Mouse (Mus musculus) CH12.LX (cell line): Measurements from ENCODE around the gene Rplp2. TPM values are rescaled to one million over a fixed set of nuclear protein-coding genes. Genes with fewer than 3 reads are reported as not detected.

ENCODE experiments used
- DNase-seq: peaks from one replicate; pipeline ENCODE4 v3.0.0-alpha.2; 2013; ENCODE audit errors: extremely low read depth
- H3K27ac ChIP-seq: 2 replicates; pipeline ENCODE4 v1.5.1; 2012; ENCODE audit warnings: low read depth, mild to moderate bottlenecking, control low read depth, moderate library complexity; ENCODE audit not compliant: insufficient read depth
- H3K27me3 ChIP-seq: replicated peaks from 2 replicates; pipeline ENCODE3; 2012; ENCODE audit warnings: inconsistent platforms
- H3K36me3 ChIP-seq, 2 experiments: replicated peaks in 1 of 2; 2 replicates each; pipeline versions ENCODE3 to v1.6.1; 2012; ENCODE audit warnings: inconsistent platforms in 1 of 2, low read length in 1 of 2, mild to moderate bottlenecking in 1 of 2, mixed read lengths in 1 of 2, moderate library complexity in 1 of 2; ENCODE audit not compliant: control insufficient read depth in 1 of 2, insufficient read depth in 1 of 2
- H3K4me1 ChIP-seq, 2 experiments: 2 replicates each; pipeline ENCODE4 v1.6.1; 2012; ENCODE audit warnings: inconsistent platforms in 1 of 2, moderate library complexity in 1 of 2; ENCODE audit not compliant: insufficient read depth in 2 of 2, control insufficient read depth in 1 of 2
- H3K4me2 ChIP-seq: 2 replicates; pipeline ENCODE4 v1.6.1; 2012; ENCODE audit warnings: low read depth, mild to moderate bottlenecking, control low read depth; ENCODE audit not compliant: poor library complexity, insufficient read depth, severe bottlenecking
- H3K4me3 ChIP-seq, 3 experiments: fragments of 150-350 bp in 1 of 3; sonication (generic) in 1 of 3; replicated peaks in 1 of 3; 2 replicates each; pipeline versions ENCODE3 to v1.5.1; 2011 to 2012; ENCODE audit warnings: low read depth in 2 of 3, low read length in 2 of 3, mild to moderate bottlenecking in 2 of 3, moderate library complexity in 2 of 3, control low read depth in 1 of 3, improper control_type of control experiment in 1 of 3, inconsistent platforms in 1 of 3, mixed read lengths in 1 of 3; ENCODE audit not compliant: poor library complexity in 1 of 3
- H3K79me2 ChIP-seq: replicated peaks from 2 replicates; pipeline ENCODE4 v1.6.1; 2012; ENCODE audit warnings: mild to moderate bottlenecking, moderate library complexity; ENCODE audit not compliant: control insufficient read depth, poor library complexity, insufficient read depth, severe bottlenecking; ENCODE audit errors: extremely low read depth
- H3K9ac ChIP-seq: 2 replicates; pipeline ENCODE4 v1.6.1; 2012; ENCODE audit warnings: low read depth, mild to moderate bottlenecking, control low read depth, moderate library complexity; ENCODE audit not compliant: insufficient read depth
- H3K9me3 ChIP-seq: replicated peaks from 2 replicates; pipeline ENCODE3; 2012; ENCODE audit warnings: low read length, inconsistent platforms, mixed read lengths
- BHLHE40 ChIP-seq: IDR thresholded peaks from 2 replicates; pipeline ENCODE4 v1.6.1; 2011; ENCODE audit warnings: mild to moderate bottlenecking, low read depth, low read length, improper control_type of control experiment
- CHD1 ChIP-seq: IDR thresholded peaks from 2 replicates; pipeline ENCODE4 v1.6.1; 2012; ENCODE audit warnings: low read depth, low read length, improper control_type of control experiment, inconsistent platforms
- CHD2 ChIP-seq: IDR thresholded peaks from 2 replicates; pipeline ENCODE4 v1.6.1; 2011; ENCODE audit warnings: low read length, improper control_type of control experiment
- CTCF ChIP-seq, 2 experiments: IDR thresholded peaks in 1 of 2; conservative IDR thresholded peaks in 1 of 2; 2 replicates each; pipeline ENCODE4 v1.5.1; 2011 to 2012; ENCODE audit warnings: low read depth in 2 of 2, low read length in 2 of 2, improper control_type of control experiment in 1 of 2, inconsistent platforms in 1 of 2, mild to moderate bottlenecking in 1 of 2, moderate library complexity in 1 of 2
- ELF1 ChIP-seq: IDR thresholded peaks from 2 replicates; pipeline ENCODE4 v1.6.1; 2014; ENCODE audit warnings: low read depth, mild to moderate bottlenecking, inconsistent platforms, low read length, improper control_type of control experiment
- HCFC1 ChIP-seq: IDR thresholded peaks from 2 replicates; pipeline ENCODE4 v1.6.1; 2012; ENCODE audit warnings: low read depth, mild to moderate bottlenecking, inconsistent platforms, low read length, improper control_type of control experiment
- JUN ChIP-seq: IDR thresholded peaks from 2 replicates; pipeline ENCODE4 v1.6.1; 2011; ENCODE audit warnings: low read depth, mild to moderate bottlenecking, low read length, improper control_type of control experiment, moderate library complexity; ENCODE audit not compliant: insufficient read depth
- JUND ChIP-seq: conservative IDR thresholded peaks from 2 replicates; pipeline ENCODE4 v1.6.1; 2011; ENCODE audit warnings: low read depth, low read length, improper control_type of control experiment
- MAFK ChIP-seq: IDR thresholded peaks from 2 replicates; pipeline ENCODE4 v1.6.1; 2011; ENCODE audit warnings: low read length, improper control_type of control experiment; ENCODE audit not compliant: insufficient replicate concordance
- MAZ ChIP-seq: IDR thresholded peaks from 2 replicates; pipeline ENCODE4 v1.6.1; 2012; ENCODE audit warnings: low read depth, mild to moderate bottlenecking, inconsistent platforms, low read length, improper control_type of control experiment, moderate library complexity
- MXI1 ChIP-seq: IDR thresholded peaks from 2 replicates; pipeline ENCODE4 v1.6.1; 2011; ENCODE audit warnings: mild to moderate bottlenecking, low read depth, low read length, improper control_type of control experiment
- PAX5 ChIP-seq: IDR thresholded peaks from 2 replicates; pipeline ENCODE4 v1.6.1; 2012; ENCODE audit warnings: low read length, inconsistent platforms, mixed read lengths
- POLR2AphosphoS2 ChIP-seq: IDR thresholded peaks from 2 replicates; pipeline ENCODE4 v1.6.1; 2011; ENCODE audit warnings: low read depth, low read length, improper control_type of control experiment
- RCOR1 ChIP-seq: conservative IDR thresholded peaks from 2 replicates; pipeline ENCODE4 v1.6.1; 2012; ENCODE audit warnings: low read depth, mild to moderate bottlenecking, inconsistent platforms, low read length, improper control_type of control experiment
- SIN3A ChIP-seq: IDR thresholded peaks from 2 replicates; pipeline ENCODE4 v1.6.1; 2012; ENCODE audit warnings: low read length, improper control_type of control experiment, inconsistent platforms
- TBP ChIP-seq: conservative IDR thresholded peaks from 2 replicates; pipeline ENCODE4 v1.6.1; 2011; ENCODE audit warnings: low read depth, low read length, improper control_type of control experiment
- TCF12 ChIP-seq: IDR thresholded peaks from 2 replicates; pipeline ENCODE4 v1.6.1; 2014; ENCODE audit warnings: low read depth, mild to moderate bottlenecking, inconsistent platforms, low read length, improper control_type of control experiment
- USF2 ChIP-seq: conservative IDR thresholded peaks from 2 replicates; pipeline ENCODE4 v1.6.1; 2011; ENCODE audit warnings: low read depth, low read length, improper control_type of control experiment
- ZKSCAN1 ChIP-seq: IDR thresholded peaks from 2 replicates; pipeline ENCODE4 v1.6.1; 2012; ENCODE audit warnings: low read depth, inconsistent platforms, low read length, improper control_type of control experiment, borderline replicate concordance
- ZMIZ1 ChIP-seq: IDR thresholded peaks from 2 replicates; pipeline ENCODE4 v1.6.1; 2012; ENCODE audit warnings: low read depth, mild to moderate bottlenecking, inconsistent platforms, low read length, improper control_type of control experiment
- dilution Hi-C: fragments of 300-500 bp; cut with MboI; formaldehyde crosslinking; loops from 2 replicates; pipeline ENCODE4 v1.14.3; 2020; ENCODE audit warnings: low sequenced_read_pairs; ENCODE audit not compliant: extremely low pct_unique_long_range_greater_than_20kb, extremely low pct_ligation_motif_present
- in situ Hi-C: fragments of 300-500 bp; cut with MboI; formaldehyde crosslinking; loops from 3 replicates; pipeline ENCODE4 v1.14.3; 2019; ENCODE audit warnings: low sequenced_read_pairs, low pct_ligation_motif_present, low pct_unique_long_range_greater_than_20kb, mixed read lengths
- polyA plus RNA-seq: library from polyadenylated mRNA; unstranded; fragments of >175 nt; gene quantifications from 2 replicates; pipeline ENCODE4 v1.2.1, GENCODE M21; 2012; ENCODE audit warnings: low read depth; ENCODE audit not compliant: insufficient read length
- total RNA-seq, 2 experiments: library from RNA; depleted of rRNA; stranded (reverse); fragments of 300-350 nt in 1 of 2; fragments of >200 nt in 1 of 2; gene quantifications; 2 replicates each; pipeline ENCODE4 v1.2.3; 2012 to 2014

Gene Rplp2
- total and polyA plus RNA-seq, 3 experiments = 791 to 3,416 (median 2,025) TPM

- dilution Hi-C loops = no loop called here
- H3K4me3 ChIP-seq = peak overlapping the region in 2 of 3 experiments; percentile 89 to 96
- TF ChIP-seq CTCF (conservative IDR thresholded peaks at IDR 0.05 in 1 of 2, IDR thresholded peaks at IDR 0.05 in 1 of 2; ENCODE audit: low read depth in 2 of 2, low read length in 2 of 2) = peak in 1 of 2 experiments; percentile 24; a peak in 1 of 4 replicates
- TF ChIP-seq ZMIZ1 = no peak
- TF ChIP-seq JUN = no peak
- TF ChIP-seq HCFC1 = no peak
- peaks cover 22% of the 10 kb centered on the region for H3K79me2 ChIP-seq
- no peak overlapping the region for H3K9ac ChIP-seq
- DNase-seq = no peak
- no peaks in the 10 kb centered on the region for H3K9me3 ChIP-seq
- H3K36me3 ChIP-seq = peaks cover 8 to 17% of the 10 kb centered on the region in 2 experiments
- peak overlapping the region; percentile 53; the same call in 1 of the 2 replicates for H3K4me2 ChIP-seq
- in situ Hi-C loops = no loop called here
- H3K4me1 ChIP-seq = peaks cover 16 to 51% of the 10 kb centered on the region in 2 experiments
- H3K27me3 ChIP-seq = peaks cover 9% of the 10 kb centered on the region
- H3K27ac ChIP-seq = no peak overlapping the region
Measured at GRCm38 (mm10) chr7:141476981-141477370, 29.8 kb downstream of the Rplp2 start.

- Histone ChIP-seq H3K9me3 (no peaks in the 10 kb centered on the region), H3K4me1 (peaks cover 19 to 49% of the 10 kb centered on the region in 2 experiments), H3K79me2 (peaks cover 19% of the 10 kb centered on the region), H3K27ac (no peak overlapping the region)
- dilution Hi-C loops = no loop called here
- TF ChIP-seq TCF12 (no peak), BHLHE40 (no peak), POLR2AphosphoS2 (no peak), ZKSCAN1 (no peak), SIN3A (no peak), USF2 (no peak), PAX5 (no peak), ELF1 (no peak), RCOR1 (no peak), MAZ (no peak), CTCF (conservative IDR thresholded peaks at IDR 0.05 in 1 of 2, IDR thresholded peaks at IDR 0.05 in 1 of 2; ENCODE audit: low read depth in 2 of 2, low read length in 2 of 2) (no peak), CHD1 (no peak), JUND (no peak), TBP (no peak), HCFC1 (no peak), ZMIZ1 (no peak), MXI1 (no peak), CHD2 (no peak), MAFK (no peak)
- TF ChIP-seq, all 38 proteins: peak for 0
- no peak overlapping the region for H3K4me3 ChIP-seq
- peaks cover 2 to 17% of the 10 kb centered on the region in 2 experiments for H3K36me3 ChIP-seq
- H3K27me3 ChIP-seq = peaks cover 9% of the 10 kb centered on the region
- no peak overlapping the region for H3K4me2 ChIP-seq
- H3K9ac ChIP-seq = no peak overlapping the region
- DNase-seq = no peak
- in situ Hi-C loops = no loop called here
Measured at GRCm38 (mm10) chr7:141477578-141478269, 30.6 kb downstream of the Rplp2 start.
